In the genomic region with DNA sequence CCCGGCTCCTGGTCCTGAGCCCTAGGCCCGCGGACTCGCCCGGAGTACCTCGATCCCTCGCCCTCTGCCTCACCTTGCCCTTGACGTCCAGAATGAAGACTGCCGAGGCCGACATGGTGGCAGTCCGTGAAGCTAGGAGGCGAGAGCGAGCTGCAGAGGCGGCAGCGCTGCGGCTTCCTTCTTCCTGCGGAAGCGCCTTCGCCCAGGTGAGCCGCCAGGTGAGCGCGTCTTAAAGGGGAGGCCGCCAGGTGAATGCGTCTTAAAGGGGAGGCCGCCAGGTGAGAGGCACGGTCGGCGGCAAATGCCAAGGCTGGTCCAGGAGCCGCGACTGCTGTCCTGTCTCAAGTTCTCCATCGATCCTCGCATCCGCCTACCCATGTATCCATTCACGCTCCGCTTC, we compare ENCODE assay signal across 9 mouse cellular contexts. TPM values are rescaled to one million over a fixed set of nuclear protein-coding genes. Genes with fewer than 3 reads are reported as not detected.
A peak's percentile ranks its signal among the peaks of the same experiment; 100 is the strongest.
DNase-seq lines count a peak whose midpoint lies in the region; ATAC-seq lines count a peak whose summit lies in the region.
"Had no signal": no experiment of that assay in that cellular context is flagged by ENCODE, and none has a peak within 500 bp of the region (broad histone marks: within the 10 kb centered on the region; RNA-seq: fewer than 3 reads in every experiment).

Gene Ap1m2 (minus strand): TSS at position 204 of the 400 bp plus-strand sequence.

- DNase-seq in heart, postnatal 25 days (ENCODE audit: low spot score) = no peak
- DNase-seq in forebrain, embryonic 11.5 days (ENCODE audit: low spot score) = peak; percentile 58
- peak; percentile 72 for DNase-seq in kidney, postnatal 14 days
- DNase-seq in right cerebral cortex, postnatal 25 days = no peak
- DNase-seq in left cerebral cortex, postnatal 36 days (ENCODE audit: low spot score in 2 of 2) = no peak

- no peak within 1 kb of the TSS for H3K9ac ChIP-seq in heart, embryonic 15.5 days
- no peak within 1 kb of the TSS for H3K9ac ChIP-seq in forebrain, embryonic 11.5 days (ENCODE audit: low read length)
- 0 out of 2 replicates have a peak within 1 kb of the TSS, but pooled peaks have one; percentile 9 for H3K9ac ChIP-seq in midbrain, embryonic 15.5 days

- peaks cover 17% of the 10 kb centered on the region for H3K27me3 ChIP-seq in heart, embryonic 15.5 days
- peaks cover 11% of the 10 kb centered on the region for H3K27me3 ChIP-seq in forebrain, embryonic 11.5 days (ENCODE audit: control insufficient read depth, insufficient read depth, low read length)
- H3K27me3 ChIP-seq in midbrain, embryonic 15.5 days (replicated peaks) = peaks cover 8% of the 10 kb centered on the region

- no peak for ATAC-seq in heart, embryonic 15.5 days (replicated peaks; ENCODE audit: insufficient number of reproducible peaks, insufficient read depth, low FRiP score, low read depth)
- ATAC-seq in forebrain, embryonic 11.5 days (replicated peaks; ENCODE audit: low FRiP score) = no peak
- no peak for ATAC-seq in midbrain, embryonic 15.5 days (replicated peaks)
- no peak for ATAC-seq in erythroblast, adult 5-6 weeks (replicated peaks; ENCODE audit: low FRiP score, poor library complexity, severe bottlenecking)

- H3K36me3 ChIP-seq in heart, embryonic 15.5 days = no peaks in the 10 kb centered on the region
- no peaks in the 10 kb centered on the region for H3K36me3 ChIP-seq in forebrain, embryonic 11.5 days (ENCODE audit: control insufficient read depth, insufficient read depth, low read length)
- H3K36me3 ChIP-seq in midbrain, embryonic 15.5 days (replicated peaks) = no peaks in the 10 kb centered on the region

- H3K4me1 ChIP-seq in heart, embryonic 15.5 days (replicated peaks) = peaks cover 6% of the 10 kb centered on the region
- no peaks in the 10 kb centered on the region for H3K4me1 ChIP-seq in forebrain, embryonic 11.5 days (replicated peaks; ENCODE audit: control insufficient read depth, insufficient read depth, low read length)
- no peaks in the 10 kb centered on the region for H3K4me1 ChIP-seq in midbrain, embryonic 15.5 days

- peak within 1 kb of the TSS; percentile 29; the same call in 1 of the 2 replicates for H3K4me2 ChIP-seq in heart, embryonic 15.5 days
- H3K4me2 ChIP-seq in forebrain, embryonic 11.5 days (ENCODE audit: low read depth, low read length, severe bottlenecking) = no peak within 1 kb of the TSS
- peak within 1 kb of the TSS; percentile 36 for H3K4me2 ChIP-seq in midbrain, embryonic 15.5 days

- H3K4me3 ChIP-seq in heart, embryonic 15.5 days = peak within 1 kb of the TSS; percentile 35
- no peak within 1 kb of the TSS for H3K4me3 ChIP-seq in forebrain, embryonic 11.5 days (ENCODE audit: low read depth, low read length)
- peak within 1 kb of the TSS; percentile 24 for H3K4me3 ChIP-seq in midbrain, embryonic 15.5 days
- H3K4me3 ChIP-seq: erythroblast, embryonic 14.5 days had no signal

- intact Hi-C loops in heart, postnatal 25 days (cut with DNase I) = no loop called here
- intact Hi-C loops in left cerebral cortex, postnatal 36 days (cut with DNase I) = loop anchor here (2.0 kb wide), 2 partner anchors 45 to 99 kb away; partner anchors contain the start of gene Qtrt1

- H3K27ac ChIP-seq in heart, embryonic 15.5 days = no peak within 1 kb of the TSS
- H3K27ac ChIP-seq in forebrain, embryonic 11.5 days (ENCODE audit: low read depth, low read length) = no peak within 1 kb of the TSS
- H3K27ac ChIP-seq in midbrain, embryonic 15.5 days = no peak within 1 kb of the TSS

- 13% methylated on average over 35 of the region's 35 CpGs for WGBS in heart, embryonic 15.5 days
- 9% methylated on average over 29 of the region's 35 CpGs for WGBS in forebrain, embryonic 11.5 days
- WGBS in midbrain, embryonic 15.5 days = 17% methylated on average over 35 of the region's 35 CpGs

- no peaks in the 10 kb centered on the region for H3K9me3 ChIP-seq in heart, embryonic 15.5 days (replicated peaks)
- no peaks in the 10 kb centered on the region; the same call in 1 of the 2 replicates for H3K9me3 ChIP-seq in forebrain, embryonic 11.5 days (ENCODE audit: control insufficient read depth, low read length)
- no peaks in the 10 kb centered on the region for H3K9me3 ChIP-seq in midbrain, embryonic 15.5 days

RNA-seq across cellular contexts. Expression of gene Ap1m2, which starts in this region (rescaled TPM):
- polyA plus RNA-seq in heart, embryonic 15.5 days (2015; fragmentation: Nextera tagmentation; extraction: Ambion mirVana) = 1.8 and 6.9 TPM in 2 replicates
- not detected for total RNA-seq in heart, postnatal 25 days (2021)
- 1.4 and 2.6 TPM in 2 replicates for polyA plus RNA-seq in forebrain, embryonic 11.5 days (2014; fragmentation: Nextera tagmentation; extraction: Ambion mirVana)
- 1.1 and 1.2 TPM in 2 replicates for polyA plus RNA-seq in midbrain, embryonic 15.5 days (2015; fragmentation: Nextera tagmentation; extraction: Ambion mirVana)
- 1 to 10 TPM in 1 of 2 experiments, under 1 TPM in 1; 0.72 to 1.6 TPM for total RNA-seq in left cerebral cortex, postnatal 36 days (2021)
- 0.58 TPM in 1 of 2 replicates, not detected in the other for total RNA-seq in erythroblast, adult 5-6 weeks (2015; ENCODE audit: low replicate concordance)
- not detected in 2 replicates for total RNA-seq in erythroblast, adult 5-6 weeks (2017; ENCODE audit: low replicate concordance)
- polyA plus RNA-seq: erythroblast, embryonic 14.5 days had no signal

Comparison
In these comparisons a context has a peak if more than half of its experiments do, and no peak if none do; other contexts are left out.
1. DNase-seq: peak in forebrain, embryonic 11.5 days (single experiment) and kidney, postnatal 14 days (single experiment); none in heart, postnatal 25 days (single experiment), right cerebral cortex, postnatal 25 days (single experiment) and left cerebral cortex, postnatal 36 days (0 of 2).